11 mouse cellular contexts compared by ENCODE assay signal in the genomic region with DNA sequence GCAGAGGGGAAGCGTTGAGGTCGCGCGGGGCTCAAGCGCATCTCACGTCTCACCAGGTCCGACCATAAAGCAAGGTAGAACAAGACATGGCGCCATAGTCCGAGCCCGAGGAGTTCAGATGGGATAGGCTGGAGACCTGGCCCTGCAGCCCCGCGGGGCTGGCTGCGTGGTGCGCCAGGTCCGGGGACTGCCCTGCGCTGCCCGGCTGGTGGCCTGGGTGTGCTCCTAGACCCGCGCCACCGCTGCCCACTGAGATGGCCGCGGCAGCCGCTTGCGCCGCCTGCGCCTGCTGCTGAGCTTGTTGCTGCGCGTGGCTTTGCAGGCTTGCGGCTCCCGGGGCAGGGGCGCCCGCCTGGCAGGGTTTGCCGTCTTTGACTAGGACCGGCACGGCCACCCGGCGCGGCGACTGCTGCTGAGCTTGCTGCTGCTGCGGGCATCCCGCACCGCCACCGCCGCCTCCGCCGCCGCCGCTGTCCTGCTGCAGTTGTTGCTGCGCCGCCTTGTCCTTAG. TPM values are rescaled to one million over a fixed set of nuclear protein-coding genes. Genes with fewer than 3 reads are reported as not detected.
A peak's percentile ranks its signal among the peaks of the same experiment; 100 is the strongest.
DNase-seq lines count a peak whose midpoint lies in the region; ATAC-seq and TF ChIP-seq lines count a peak whose summit lies in the region.
"Had no signal": no experiment of that assay in that cellular context is flagged by ENCODE, and none has a peak within 500 bp of the region (broad histone marks: within the 10 kb centered on the region; RNA-seq: fewer than 3 reads in every experiment).

No protein-coding gene starts in this region.

- H3K4me1 ChIP-seq in lung, adult 2 months (ENCODE audit: control insufficient read depth, insufficient read depth, low read length): no peaks in the 10 kb centered on the region; the same call in 1 of the 2 replicates
- peaks cover 31% of the 10 kb centered on the region for H3K4me1 ChIP-seq in forebrain, embryonic 10.5 days
- peaks cover 8% of the 10 kb centered on the region; the same call in 1 of the 2 replicates for H3K4me1 ChIP-seq in limb, embryonic 11.5 days (ENCODE audit: control insufficient read depth, insufficient read depth, low read length)
- H3K4me1 ChIP-seq in stomach, embryonic 15.5 days: peaks cover 24% of the 10 kb centered on the region

- H3K27me3 ChIP-seq in forebrain, embryonic 10.5 days (ENCODE audit: poor library complexity, severe bottlenecking): peaks cover 100% of the 10 kb centered on the region
- H3K27me3 ChIP-seq in limb, embryonic 11.5 days (ENCODE audit: control insufficient read depth, insufficient read depth, low read length): peaks cover 94% of the 10 kb centered on the region
- peaks cover 94% of the 10 kb centered on the region for H3K27me3 ChIP-seq in stomach, embryonic 15.5 days (replicated peaks)

- no peak for TF ChIP-seq POLR2A in lung, adult 2 months (IDR thresholded peaks at IDR 0.05; ENCODE audit: borderline replicate concordance, extremely low read depth, low read depth, low read length)

- no peak for ATAC-seq in limb, embryonic 11.5 days (ENCODE audit: insufficient number of reproducible peaks, low FRiP score, low TSS enrichment, low read depth)
- no peak for ATAC-seq in stomach, embryonic 15.5 days (ENCODE audit: insufficient read depth, low FRiP score, low read depth)
- ATAC-seq: activated CD4-positive, CD25-positive, alpha-beta regulatory T cell, adult 4 months had no signal

- no peak overlapping the region for H3K9ac ChIP-seq in limb, embryonic 11.5 days (ENCODE audit: low read length)
- H3K9ac ChIP-seq in stomach, embryonic 15.5 days: no peak overlapping the region

- no peaks in the 10 kb centered on the region for H3K9me3 ChIP-seq in forebrain, embryonic 10.5 days
- no peaks in the 10 kb centered on the region for H3K9me3 ChIP-seq in limb, embryonic 11.5 days (ENCODE audit: control insufficient read depth, low read length)
- no peaks in the 10 kb centered on the region for H3K9me3 ChIP-seq in stomach, embryonic 15.5 days

- H3K4me3 ChIP-seq in lung, adult 2 months (replicated peaks; ENCODE audit: extremely low read depth, low read depth, low read length): peak overlapping the region; percentile 76
- H3K4me3 ChIP-seq in forebrain, embryonic 10.5 days: peak overlapping the region; percentile 47
- peak overlapping the region; percentile 16; the same call in 1 of the 2 replicates for H3K4me3 ChIP-seq in limb, embryonic 11.5 days (ENCODE audit: low read depth, low read length)
- H3K4me3 ChIP-seq in stomach, embryonic 15.5 days (replicated peaks): peak overlapping the region; percentile 11; the same call in 1 of the 2 replicates
- H3K4me3 ChIP-seq: layer of hippocampus, adult 2 months; myocyte had no signal

- H3K4me2 ChIP-seq in limb, embryonic 11.5 days (ENCODE audit: low read depth, severe bottlenecking): peak overlapping the region; percentile 29; the same call in 1 of the 2 replicates
- peak overlapping the region; percentile 37 for H3K4me2 ChIP-seq in stomach, embryonic 15.5 days

- peak overlapping the region; percentile 82 for H3K27ac ChIP-seq in forebrain, embryonic 10.5 days
- no peak overlapping the region for H3K27ac ChIP-seq in limb, embryonic 11.5 days (replicated peaks; ENCODE audit: low read depth, low read length)
- H3K27ac ChIP-seq in stomach, embryonic 15.5 days: no peak overlapping the region
- H3K27ac ChIP-seq: layer of hippocampus, adult 2 months had no signal

- H3K36me3 ChIP-seq in forebrain, embryonic 10.5 days (replicated peaks): no peaks in the 10 kb centered on the region
- no peaks in the 10 kb centered on the region for H3K36me3 ChIP-seq in limb, embryonic 11.5 days (ENCODE audit: control insufficient read depth, insufficient read depth, low read length)
- no peaks in the 10 kb centered on the region for H3K36me3 ChIP-seq in stomach, embryonic 15.5 days

- DNase-seq in lung, adult 2 months: peak; percentile 56
- no peak for DNase-seq in lung, adult 18-20 months
- DNase-seq in forebrain, embryonic 10.5 days (ENCODE audit: extremely low spot score, low spot score): no peak
- DNase-seq in limb, embryonic 11.5 days (ENCODE audit: low spot score): no peak
- no peak for DNase-seq in T-cell, adult 2 months (ENCODE audit: low spot score)
- no peak for DNase-seq in urinary bladder, postnatal 10 days (ENCODE audit: low spot score)

- under 1% methylated on average over 50 of the region's 50 CpGs for WGBS in lung, adult 2 months
- under 1% methylated on average over 50 of the region's 50 CpGs for WGBS in forebrain, embryonic 10.5 days
- whole genome bisulfite sequencing in limb, embryonic 11.5 days: under 1% methylated on average over 50 of the region's 50 CpGs
- WGBS in stomach, embryonic 15.5 days: under 1% methylated on average over 48 of the region's 50 CpGs

- TF ChIP-seq CTCF in lung, adult 2 months (IDR thresholded peaks at IDR 0.05; ENCODE audit: insufficient read depth, low read length): no peak

RNA-seq across cellular contexts. Expression of a gene that starts 3.7 kb away (rescaled TPM):
- polyA plus RNA-seq in lung, adult 2 months (2012; rRNA removed): 267 and 400 TPM in 2 replicates
- polyA plus RNA-seq in forebrain, embryonic 10.5 days (2016; fragmentation: Nextera tagmentation; extraction: Ambion mirVana): 12.0 and 14.3 TPM in 2 replicates
- not detected in 2 replicates for polyA plus RNA-seq in limb, embryonic 11.5 days (2014; fragmentation: Nextera tagmentation; extraction: Ambion mirVana)
- polyA plus RNA-seq in stomach, embryonic 15.5 days (2015; fragmentation: Nextera tagmentation; extraction: Ambion mirVana): 0.08 and 0.12 TPM in 2 replicates
- polyA plus RNA-seq: activated CD4-positive, CD25-positive, alpha-beta regulatory T cell, adult 4 months; myocyte; testis, adult 2 months had no signal

Comparison
In these comparisons a context has a peak if more than half of its experiments do, and no peak if none do; other contexts are left out.
1. H3K4me3 ChIP-seq: peak in every context shown above with its lines; median percentile 76 in lung, adult 2 months; 47 in forebrain, embryonic 10.5 days; 16 in limb, embryonic 11.5 days; 11 in stomach, embryonic 15.5 days.
2. RNA of a gene that starts 3.7 kb away (polyA plus RNA-seq): 267 to 400 TPM in lung, adult 2 months; 12.0 to 14.3 TPM in forebrain, embryonic 10.5 days, 0.08 to 0.12 TPM in stomach, embryonic 15.5 days and not detected in limb, embryonic 11.5 days; every median in the first group is over 10 times any median in the second.